Mouse (Mus musculus) urinary bladder, adult 2 months (tissue): ENCODE data around the gene Mdm1. TPM values are rescaled to one million over a fixed set of nuclear protein-coding genes. Genes with fewer than 3 reads are reported as not detected.

Experiments used
- DNase-seq: peaks from one replicate; pipeline ENCODE4 v3.0.0; 2022; ENCODE audit warnings: low spot score
- polyA plus RNA-seq: library from polyadenylated mRNA; depleted of rRNA; stranded (reverse); fragments of >200 nt; gene quantifications from 2 replicates; pipeline ENCODE4 v1.2.3, GENCODE M21; 2012; rRNA removed

Gene Mdm1
- 8.7 and 10.7 TPM in 2 replicates for polyA plus RNA-seq

- DNase-seq = peak; percentile 91
Measured at GRCm38 (mm10) chr10:118141018-118141883, at the start of gene Mdm1. Gene Mdm1, plus strand, starts transcription at chr10:118141811.

- DNase-seq = no peak
Measured at GRCm38 (mm10) chr10:118092745-118093144, 48.9 kb upstream of the Mdm1 start.

DNA sequence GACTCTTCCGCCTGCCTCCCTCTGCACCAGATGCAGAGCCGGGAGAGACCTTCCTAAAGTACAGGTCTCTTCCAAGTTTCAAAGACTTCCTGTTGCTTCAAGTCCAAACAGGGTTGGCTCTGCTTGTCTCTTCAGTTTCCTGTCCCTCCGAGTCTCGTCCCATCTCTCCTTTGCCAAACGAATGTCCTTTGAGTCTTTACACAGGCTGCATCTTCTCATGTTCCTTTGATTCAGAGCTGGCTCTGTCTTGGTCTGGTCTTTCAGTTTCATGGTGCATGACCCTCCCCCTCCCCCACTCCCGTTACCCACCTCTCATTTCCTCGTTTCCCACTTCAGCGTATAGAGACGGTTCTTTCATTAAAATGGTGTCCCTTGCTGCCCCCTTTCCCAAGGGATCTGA, 47.9 kb upstream of the Mdm1 start:
- no peak for DNase-seq

DNA sequence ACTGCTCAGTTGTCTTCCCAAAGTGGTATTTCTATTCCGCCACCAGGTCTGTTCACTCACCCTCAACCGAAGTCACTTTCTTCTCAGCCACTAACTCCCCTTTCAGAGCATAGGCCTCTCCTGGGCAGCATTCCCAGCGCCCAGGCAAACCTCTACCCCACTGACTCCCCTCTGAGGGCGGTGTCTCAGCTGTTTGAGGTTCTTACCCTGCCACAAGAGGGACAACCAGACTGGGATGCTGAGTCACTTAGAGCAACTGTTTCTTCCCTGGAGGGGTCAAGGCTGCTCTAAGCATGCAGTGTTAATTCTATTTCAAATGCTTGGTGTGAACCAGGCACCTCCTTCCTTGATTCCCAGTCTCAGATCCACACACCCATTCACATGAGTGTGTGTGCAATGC, 46.8 kb upstream of the Mdm1 start:
- no peak for DNase-seq

DNA sequence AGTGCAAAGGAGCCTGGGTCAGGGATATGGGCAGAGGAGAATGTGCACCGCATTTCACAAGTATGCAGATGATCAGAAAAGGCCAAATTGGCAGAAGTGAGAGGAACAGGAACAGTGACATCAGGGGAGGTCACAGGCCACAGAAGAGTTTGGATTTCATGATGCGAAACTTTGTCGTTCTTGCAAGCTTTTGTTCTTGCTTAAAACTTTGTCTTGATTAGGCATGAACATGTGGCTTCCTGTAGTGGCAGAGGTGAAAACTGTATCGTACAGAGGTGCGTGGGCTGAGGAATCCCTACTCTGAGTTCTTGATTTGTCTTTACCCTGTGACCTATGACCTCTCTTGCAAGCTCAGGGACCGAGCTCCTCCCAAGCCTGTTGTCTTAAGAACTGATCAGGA, 45.4 kb upstream of the Mdm1 start:
- DNase-seq = no peak

DNA sequence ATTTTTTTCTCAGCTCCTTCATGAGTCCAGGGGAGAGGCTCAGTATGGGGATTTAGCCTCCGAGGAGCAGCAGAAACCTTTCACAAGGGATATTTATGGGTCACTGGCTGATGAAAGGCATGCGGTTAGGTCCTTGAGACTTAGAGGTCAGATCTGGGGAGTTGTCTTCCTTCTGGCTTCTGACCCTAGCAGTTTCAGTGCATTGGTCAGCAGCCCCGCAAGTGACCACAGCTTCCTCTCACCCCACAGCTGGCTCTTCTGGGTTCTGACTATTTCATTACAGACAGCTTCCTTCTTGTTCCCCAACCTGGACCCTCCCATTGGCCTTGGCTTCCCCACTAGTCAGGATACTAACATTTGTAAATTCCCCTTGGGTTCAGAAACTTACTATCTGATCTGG, 43.7 kb upstream of the Mdm1 start:
- no peak for DNase-seq

GRCm38 (mm10) chr10:118100570-118100969, 41.0 kb upstream of the Mdm1 start:
- DNase-seq = no peak

GRCm38 (mm10) chr10:118101056-118101455, 40.6 kb upstream of the Mdm1 start:
- DNase-seq = no peak

DNA sequence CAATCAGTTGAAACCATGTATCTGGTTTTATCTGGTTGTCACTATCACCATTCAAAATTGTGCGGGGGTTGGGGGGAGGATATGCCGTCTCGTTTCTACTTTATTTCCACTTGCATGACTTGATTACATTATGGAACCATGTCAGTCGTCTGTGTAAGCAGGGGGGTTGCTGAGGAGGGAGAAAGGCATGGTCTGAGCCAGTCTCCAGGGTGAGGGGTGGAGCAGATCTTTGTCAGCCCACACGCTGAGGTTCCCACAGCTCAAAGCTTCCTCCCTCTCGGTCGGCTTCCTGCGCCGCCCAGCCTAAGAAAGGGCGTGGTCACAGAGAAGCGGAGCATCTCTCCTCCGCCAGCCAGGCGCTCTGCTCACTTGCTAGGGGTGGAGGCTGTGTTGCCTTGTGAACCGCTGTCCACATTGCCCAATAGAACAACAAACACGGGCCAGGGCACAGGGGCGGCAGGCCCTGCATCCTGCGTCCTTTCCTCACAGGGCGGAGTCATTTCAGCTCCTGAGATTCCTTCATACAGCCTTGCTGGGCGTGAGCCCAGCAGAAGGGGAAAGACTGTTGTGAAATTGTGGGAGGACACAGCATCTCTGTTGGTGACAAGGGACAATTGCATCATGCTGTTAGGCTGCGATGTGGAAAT, 38.5 kb upstream of the Mdm1 start:
- peak; percentile 41 for DNase-seq

GRCm38 (mm10) chr10:118103906-118104305, 37.7 kb upstream of the Mdm1 start:
- no peak for DNase-seq

GRCm38 (mm10) chr10:118107031-118107430, 34.6 kb upstream of the Mdm1 start:
- DNase-seq = no peak

GRCm38 (mm10) chr10:118110006-118110920, 31.3 kb upstream of the Mdm1 start:
- DNase-seq = no peak

- no peak for DNase-seq
Measured at GRCm38 (mm10) chr10:118110921-118111301, 30.7 kb upstream of the Mdm1 start.

DNA sequence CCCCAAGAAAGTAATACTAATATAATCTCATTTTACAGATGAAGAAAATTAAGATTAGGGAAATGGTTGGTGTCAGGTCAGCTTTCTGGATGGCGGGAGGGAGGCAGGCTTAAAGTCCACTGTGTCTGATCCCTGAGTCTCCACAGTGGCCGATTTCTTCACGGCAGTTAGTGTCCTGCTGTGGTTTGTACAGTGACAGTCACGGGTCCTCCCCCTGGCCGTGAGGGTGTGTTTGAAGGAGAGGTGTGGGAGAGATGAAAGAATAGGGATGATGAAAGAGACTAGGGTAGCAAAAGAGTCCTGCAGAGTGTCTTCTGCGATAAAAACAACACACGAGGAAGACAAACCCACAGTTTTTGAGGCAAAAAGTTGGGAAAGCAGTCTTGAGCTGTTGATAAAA, 30.0 kb upstream of the Mdm1 start:
- DNase-seq = no peak

DNA sequence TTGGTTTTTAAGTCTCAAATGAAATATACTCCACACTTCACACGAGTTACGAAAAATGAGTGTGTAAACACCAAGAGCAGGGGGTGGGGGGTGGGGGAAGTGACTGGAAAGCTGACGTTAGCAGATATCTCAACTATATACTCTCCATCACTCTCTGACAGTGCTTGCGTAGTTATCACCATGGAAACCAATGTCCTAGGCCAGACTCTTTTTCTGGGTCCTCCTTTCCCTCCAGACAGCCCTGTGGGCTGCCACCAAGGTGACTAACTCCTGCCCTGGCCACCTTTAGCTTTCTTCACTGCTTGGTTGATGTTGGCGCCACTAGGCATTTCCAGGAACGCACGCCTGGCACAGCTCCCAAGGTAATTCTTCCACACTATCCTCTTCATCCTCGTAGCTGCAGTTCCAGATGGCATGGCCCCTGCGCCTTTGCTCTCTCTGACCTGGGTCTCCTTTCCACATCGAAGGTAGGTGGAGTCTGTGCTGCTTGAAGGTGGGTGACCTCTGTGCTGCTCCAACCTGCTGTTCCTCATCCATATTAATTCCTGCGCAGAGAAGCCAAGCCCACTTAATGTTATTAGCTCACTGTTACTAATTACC, 29.2 kb upstream of the Mdm1 start:
- no peak for DNase-seq

DNA sequence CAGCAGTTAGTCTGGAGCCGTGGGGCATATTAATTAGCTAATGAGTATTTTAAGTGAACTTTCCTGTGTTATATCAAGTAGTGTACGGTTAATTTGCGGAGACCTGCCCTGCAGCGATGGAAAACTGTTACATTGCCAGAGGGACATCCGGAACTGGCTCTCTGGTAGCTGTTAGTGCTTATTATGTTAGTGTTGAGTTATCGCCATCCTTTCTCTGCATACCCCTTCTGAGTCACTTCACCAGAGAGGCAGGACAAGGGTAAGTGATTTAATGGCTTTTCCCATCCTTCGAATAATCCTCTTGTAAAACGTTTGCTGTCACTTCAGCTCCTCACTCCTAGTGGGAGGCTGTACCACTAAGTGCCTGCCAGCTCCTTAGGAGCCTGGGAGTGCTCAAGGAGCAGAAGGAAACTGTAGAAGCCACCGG, 28.3 kb upstream of the Mdm1 start:
- no peak for DNase-seq

GRCm38 (mm10) chr10:118114271-118114670, 27.3 kb upstream of the Mdm1 start:
- no peak for DNase-seq

DNA sequence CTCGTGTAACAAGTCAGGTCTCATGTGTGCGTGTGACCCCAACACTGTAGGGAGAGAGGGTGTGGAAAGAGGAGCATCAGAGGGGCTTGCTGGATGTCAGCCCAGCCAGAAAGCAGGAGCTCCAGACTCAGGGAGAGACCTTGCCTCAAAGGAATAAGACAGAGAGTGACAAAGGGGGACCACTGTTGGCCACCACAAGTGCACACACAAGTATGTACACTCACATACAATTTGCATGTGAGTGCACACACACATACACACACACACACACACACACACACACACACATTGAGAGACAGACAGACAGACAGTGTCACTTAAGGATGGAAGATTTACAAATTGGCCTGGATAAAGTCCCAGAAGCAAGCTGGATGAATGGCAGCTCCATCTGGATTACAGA, 25.2 kb upstream of the Mdm1 start:
- DNase-seq = no peak

- no peak for DNase-seq
Measured at GRCm38 (mm10) chr10:118121047-118121936, 20.3 kb upstream of the Mdm1 start.

GRCm38 (mm10) chr10:118121937-118122285, 19.7 kb upstream of the Mdm1 start:
- no peak for DNase-seq
